Mouse (Mus musculus): ENCODE results near the gene Sgcd. TPM values are rescaled to one million over a fixed set of nuclear protein-coding genes. Genes with fewer than 3 reads are reported as not detected.

Sgcd gene
- polyA plus RNA-seq, 1 experiment from 2014 or later, result 2.5 TPM

DNA sequence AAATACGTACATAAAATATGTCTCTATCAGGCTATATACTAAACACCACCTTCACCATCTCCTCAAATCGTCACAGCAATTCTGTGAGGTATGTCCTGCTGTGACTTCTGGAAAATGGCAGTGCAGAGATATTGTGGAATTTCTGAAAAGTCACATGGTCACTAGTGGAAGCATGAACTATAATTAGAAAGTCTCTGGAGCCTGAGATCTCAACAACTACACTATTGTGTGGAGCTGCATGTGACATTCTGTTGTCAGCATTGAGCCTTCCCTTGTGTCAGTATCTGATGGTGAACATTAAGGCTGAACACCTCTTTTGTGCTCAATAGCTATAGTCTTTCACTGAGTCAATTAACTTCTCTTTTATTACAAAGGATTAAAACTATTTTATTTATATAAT is 637.2 kb downstream of the Sgcd start:
- Histone ChIP-seq H3K27ac (ENCODE audit: low read length) (no peak overlapping the region), H3K4me2 (replicated peaks; ENCODE audit: low read depth, low read length) (no peak overlapping the region), H3K36me3 (ENCODE audit: insufficient read depth, low read length) (no peaks in the 10 kb centered on the region), H3K4me1 (ENCODE audit: insufficient read depth, low read length) (no peaks in the 10 kb centered on the region), H3K9ac (replicated peaks; ENCODE audit: low read length) (no peak overlapping the region), H3K4me3 (ENCODE audit: low read length) (no peak overlapping the region), H3K27me3 (ENCODE audit: insufficient read depth, low read length) (no peaks in the 10 kb centered on the region), H3K9me3 (ENCODE audit: low read length) (no peaks in the 10 kb centered on the region)
- WGBS, result 88% methylated on average over 2 of the region's 2 CpGs
- ATAC-seq (ENCODE audit: low FRiP score, low TSS enrichment), result no peak

DNA sequence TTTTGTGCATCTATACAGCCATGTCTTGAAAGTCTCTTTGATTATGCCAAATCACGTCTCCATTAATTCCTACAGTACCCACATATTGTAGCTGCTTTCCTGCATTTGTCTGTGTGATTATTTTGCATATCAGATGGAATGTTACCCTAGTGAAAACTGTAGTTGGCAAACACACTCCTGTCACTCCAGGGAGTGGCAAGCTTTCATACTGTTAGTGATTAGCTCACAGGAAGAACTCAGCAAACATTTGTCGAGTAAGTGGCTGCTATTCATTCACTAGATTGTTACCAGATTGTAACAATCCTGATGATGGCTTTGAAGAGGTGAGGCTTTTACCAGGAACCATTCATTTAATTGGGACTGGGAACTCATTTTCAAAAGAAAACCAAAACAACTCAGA is 645.3 kb downstream of the Sgcd start:
- H3K9ac ChIP-seq (replicated peaks; ENCODE audit: low read length), result no peak overlapping the region
- H3K4me1 ChIP-seq (ENCODE audit: insufficient read depth, low read length), result no peaks in the 10 kb centered on the region
- no peaks in the 10 kb centered on the region for H3K36me3 ChIP-seq (ENCODE audit: insufficient read depth, low read length)
- no peak for ATAC-seq (ENCODE audit: low FRiP score, low TSS enrichment)
- H3K4me3 ChIP-seq (ENCODE audit: low read length), result no peak overlapping the region
- no peak overlapping the region for H3K27ac ChIP-seq (ENCODE audit: low read length)
- WGBS, result 33% methylated on average over 2 of the region's 2 CpGs
- no peaks in the 10 kb centered on the region for H3K27me3 ChIP-seq (ENCODE audit: insufficient read depth, low read length)
- H3K4me2 ChIP-seq (replicated peaks; ENCODE audit: low read depth, low read length), result no peak overlapping the region
- no peaks in the 10 kb centered on the region for H3K9me3 ChIP-seq (ENCODE audit: low read length)

DNA sequence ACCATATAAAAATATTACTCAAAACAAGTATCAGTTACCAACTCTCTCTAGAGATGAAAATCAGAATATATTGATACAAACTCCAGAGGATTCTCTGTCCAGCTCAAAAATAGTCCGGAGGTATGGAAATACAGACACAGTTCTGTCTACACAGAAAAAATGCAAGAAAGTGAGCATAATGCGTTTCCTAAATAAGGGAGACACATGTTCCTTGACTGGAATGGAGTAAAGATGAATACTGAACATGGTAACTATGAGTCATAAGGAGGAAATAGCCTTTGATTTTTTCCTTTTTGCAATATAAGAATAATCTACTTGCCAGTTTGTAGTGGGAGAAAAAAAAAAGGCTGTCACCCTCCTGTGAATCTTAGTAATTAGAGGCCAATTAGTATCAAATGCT is 655.1 kb downstream of the Sgcd start:
- Histone ChIP-seq H3K9me3 (ENCODE audit: low read length) (no peaks in the 10 kb centered on the region), H3K4me1 (ENCODE audit: insufficient read depth, low read length) (no peaks in the 10 kb centered on the region), H3K36me3 (ENCODE audit: insufficient read depth, low read length) (no peaks in the 10 kb centered on the region), H3K9ac (replicated peaks; ENCODE audit: low read length) (no peak overlapping the region), H3K27me3 (ENCODE audit: insufficient read depth, low read length) (no peaks in the 10 kb centered on the region), H3K27ac (ENCODE audit: low read length) (no peak overlapping the region), H3K4me3 (ENCODE audit: low read length) (no peak overlapping the region), H3K4me2 (replicated peaks; ENCODE audit: low read depth, low read length) (no peak overlapping the region)
- 88% methylated on average over 2 of the region's 2 CpGs for WGBS
- ATAC-seq (ENCODE audit: low FRiP score, low TSS enrichment), result no peak

DNA sequence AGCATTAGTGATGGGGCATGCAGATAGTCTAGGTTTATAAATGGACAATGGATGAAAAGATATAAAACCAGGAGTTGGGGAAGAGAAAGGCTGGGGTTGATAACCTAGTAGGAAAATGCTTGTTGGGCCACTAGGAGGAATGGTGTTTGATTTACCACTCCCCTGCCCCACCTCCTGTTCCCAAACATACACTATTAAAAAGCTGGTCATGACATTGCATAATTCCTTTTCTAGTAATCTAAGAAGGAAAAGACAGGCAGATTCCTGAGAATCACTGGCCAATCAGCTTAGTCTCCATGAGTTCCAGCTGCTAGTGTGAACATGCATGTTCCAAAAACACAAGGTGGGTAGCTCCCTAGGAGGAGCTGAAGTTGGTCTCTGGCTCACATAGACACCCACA is 683.2 kb downstream of the Sgcd start:
- Histone ChIP-seq H3K27ac (ENCODE audit: low read length) (no peak overlapping the region), H3K27me3 (ENCODE audit: insufficient read depth, low read length) (no peaks in the 10 kb centered on the region), H3K9ac (replicated peaks; ENCODE audit: low read length) (no peak overlapping the region), H3K4me1 (ENCODE audit: insufficient read depth, low read length) (no peaks in the 10 kb centered on the region), H3K36me3 (ENCODE audit: insufficient read depth, low read length) (no peaks in the 10 kb centered on the region), H3K4me2 (replicated peaks; ENCODE audit: low read depth, low read length) (no peak overlapping the region), H3K9me3 (ENCODE audit: low read length) (no peaks in the 10 kb centered on the region), H3K4me3 (ENCODE audit: low read length) (no peak overlapping the region)
- no peak for ATAC-seq (ENCODE audit: low FRiP score, low TSS enrichment)

DNA sequence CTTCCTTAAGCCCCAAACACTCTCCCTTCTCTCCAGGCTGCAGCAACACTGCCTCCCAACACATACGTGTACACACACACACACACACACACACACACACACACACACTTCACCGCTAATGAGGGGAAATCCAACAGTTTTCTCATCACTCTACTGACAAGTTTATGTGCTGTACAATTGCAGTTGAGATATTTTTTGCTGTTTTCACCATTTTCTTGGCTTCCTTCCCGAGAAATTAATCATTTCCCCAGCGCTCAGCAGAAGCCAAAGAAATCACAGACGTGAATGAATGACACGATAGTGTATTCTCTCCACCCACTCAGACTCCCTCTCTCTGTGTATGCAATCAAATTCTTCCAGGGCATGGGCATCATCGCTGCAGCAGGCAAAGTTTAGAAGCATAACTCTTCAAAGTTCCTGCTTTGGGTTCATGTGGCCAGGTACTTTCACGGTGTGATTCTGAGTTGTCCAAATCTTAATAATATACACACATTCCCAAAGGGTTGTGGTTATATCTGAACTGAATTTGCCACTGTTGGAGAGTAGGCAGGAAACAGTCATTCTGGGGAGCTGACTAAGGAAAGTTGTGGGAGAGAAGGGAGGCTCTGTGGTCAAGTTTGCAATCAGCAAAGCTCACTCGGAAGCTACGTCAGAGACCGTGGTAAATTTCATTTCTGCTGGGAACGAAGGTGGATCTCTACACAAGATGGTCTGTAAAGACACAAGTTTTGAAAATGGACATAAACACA is 683.9 kb downstream of the Sgcd start:
- Histone ChIP-seq H3K4me1 (ENCODE audit: insufficient read depth, low read length) (no peaks in the 10 kb centered on the region), H3K36me3 (ENCODE audit: insufficient read depth, low read length) (no peaks in the 10 kb centered on the region), H3K27ac (ENCODE audit: low read length) (no peak overlapping the region), H3K4me3 (ENCODE audit: low read length) (no peak overlapping the region), H3K4me2 (replicated peaks; ENCODE audit: low read depth, low read length) (no peak overlapping the region), H3K9ac (replicated peaks; ENCODE audit: low read length) (no peak overlapping the region), H3K9me3 (ENCODE audit: low read length) (no peaks in the 10 kb centered on the region), H3K27me3 (ENCODE audit: insufficient read depth, low read length) (no peaks in the 10 kb centered on the region)
- ATAC-seq (ENCODE audit: low FRiP score, low TSS enrichment), result peak; percentile 54; the same call in 1 of the 2 replicates
- WGBS, result 56% methylated on average over 12 of the region's 12 CpGs

DNA sequence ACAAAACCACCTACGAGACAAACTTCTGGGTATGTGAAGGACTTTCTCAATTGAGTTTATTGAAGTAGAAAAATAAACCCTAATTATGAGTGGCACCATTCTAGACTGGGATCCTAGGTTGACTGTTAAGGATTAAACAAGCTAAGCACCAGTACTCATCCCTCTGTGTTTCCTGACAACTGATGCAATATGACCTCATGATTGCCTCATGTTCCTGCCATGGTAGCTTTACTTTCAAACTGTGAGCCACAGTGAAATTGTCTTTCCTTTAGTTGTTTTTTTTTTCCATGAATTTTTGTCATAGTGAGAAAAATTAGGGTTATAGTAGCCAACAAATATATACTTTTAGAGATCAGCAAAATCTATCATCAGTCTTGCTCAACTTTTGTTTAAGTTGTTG is 689.0 kb downstream of the Sgcd start:
- no peaks in the 10 kb centered on the region for H3K9me3 ChIP-seq (ENCODE audit: low read length)
- H3K9ac ChIP-seq (replicated peaks; ENCODE audit: low read length), result no peak overlapping the region
- no peaks in the 10 kb centered on the region for H3K36me3 ChIP-seq (ENCODE audit: insufficient read depth, low read length)
- H3K4me2 ChIP-seq (replicated peaks; ENCODE audit: low read depth, low read length), result no peak overlapping the region
- WGBS, result 88% methylated on average over 1 of the region's 1 CpGs
- no peak overlapping the region for H3K27ac ChIP-seq (ENCODE audit: low read length)
- ATAC-seq (ENCODE audit: low FRiP score, low TSS enrichment), result no peak
- no peak overlapping the region for H3K4me3 ChIP-seq (ENCODE audit: low read length)
- no peaks in the 10 kb centered on the region for H3K4me1 ChIP-seq (ENCODE audit: insufficient read depth, low read length)
- H3K27me3 ChIP-seq (ENCODE audit: insufficient read depth, low read length), result no peaks in the 10 kb centered on the region

DNA sequence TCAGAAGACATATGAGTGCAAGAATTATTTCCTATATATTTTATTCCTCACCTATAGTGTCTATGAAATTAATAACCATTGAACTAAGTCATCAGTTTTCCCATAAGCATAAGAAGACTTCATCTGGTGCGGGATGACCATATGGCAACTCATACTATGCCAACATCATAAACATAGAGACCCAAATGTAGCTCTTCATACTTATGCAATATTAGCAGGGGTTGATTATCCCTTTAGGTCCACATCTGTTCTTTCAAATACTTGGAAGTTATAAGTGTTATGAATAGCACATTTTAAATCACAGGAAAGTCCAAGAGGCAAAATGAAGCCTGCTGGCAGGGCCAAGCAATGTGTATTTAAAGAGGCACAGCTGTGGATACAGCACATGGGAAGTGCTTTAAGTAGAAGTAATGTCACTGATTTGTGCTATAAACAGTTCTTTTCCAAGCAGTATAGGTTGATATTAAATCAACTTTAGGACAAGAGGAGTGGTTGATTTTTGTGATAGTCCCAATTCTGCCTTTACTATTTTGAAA is 690.9 kb downstream of the Sgcd start:
- Histone ChIP-seq H3K9me3 (ENCODE audit: low read length) (no peaks in the 10 kb centered on the region), H3K9ac (replicated peaks; ENCODE audit: low read length) (no peak overlapping the region), H3K4me1 (ENCODE audit: insufficient read depth, low read length) (no peaks in the 10 kb centered on the region), H3K36me3 (ENCODE audit: insufficient read depth, low read length) (no peaks in the 10 kb centered on the region), H3K27me3 (ENCODE audit: insufficient read depth, low read length) (no peaks in the 10 kb centered on the region), H3K4me2 (replicated peaks; ENCODE audit: low read depth, low read length) (no peak overlapping the region), H3K4me3 (ENCODE audit: low read length) (no peak overlapping the region), H3K27ac (ENCODE audit: low read length) (no peak overlapping the region)
- WGBS, result 91% methylated on average over 1 of the region's 1 CpGs
- ATAC-seq (ENCODE audit: low FRiP score, low TSS enrichment), result no peak

DNA sequence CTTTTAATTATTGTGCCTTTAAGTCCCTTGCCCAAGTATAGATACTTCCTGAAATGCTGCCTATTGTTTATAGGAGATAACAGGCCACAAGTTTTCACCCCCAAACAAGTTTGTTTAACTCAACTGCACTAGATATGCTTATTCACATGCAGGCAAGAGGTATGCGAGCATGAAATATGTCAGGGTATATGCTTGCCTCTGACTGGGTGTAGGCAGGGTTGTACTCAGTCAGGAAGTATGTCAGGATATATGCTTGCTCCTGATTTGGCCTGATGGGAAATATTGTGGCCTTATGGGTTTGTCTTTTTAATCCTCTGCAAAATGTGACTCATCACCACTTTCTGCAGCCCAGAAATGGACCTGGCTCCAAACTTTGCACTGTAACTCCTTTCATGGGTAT is 694.0 kb downstream of the Sgcd start:
- WGBS, result 82% methylated on average over 1 of the region's 1 CpGs
- Histone ChIP-seq H3K9me3 (ENCODE audit: low read length) (no peaks in the 10 kb centered on the region), H3K9ac (replicated peaks; ENCODE audit: low read length) (no peak overlapping the region), H3K27me3 (ENCODE audit: insufficient read depth, low read length) (no peaks in the 10 kb centered on the region), H3K36me3 (ENCODE audit: insufficient read depth, low read length) (no peaks in the 10 kb centered on the region), H3K4me2 (replicated peaks; ENCODE audit: low read depth, low read length) (no peak overlapping the region), H3K27ac (ENCODE audit: low read length) (no peak overlapping the region), H3K4me1 (ENCODE audit: insufficient read depth, low read length) (no peaks in the 10 kb centered on the region), H3K4me3 (ENCODE audit: low read length) (no peak overlapping the region)
- ATAC-seq (ENCODE audit: low FRiP score, low TSS enrichment), result no peak

DNA sequence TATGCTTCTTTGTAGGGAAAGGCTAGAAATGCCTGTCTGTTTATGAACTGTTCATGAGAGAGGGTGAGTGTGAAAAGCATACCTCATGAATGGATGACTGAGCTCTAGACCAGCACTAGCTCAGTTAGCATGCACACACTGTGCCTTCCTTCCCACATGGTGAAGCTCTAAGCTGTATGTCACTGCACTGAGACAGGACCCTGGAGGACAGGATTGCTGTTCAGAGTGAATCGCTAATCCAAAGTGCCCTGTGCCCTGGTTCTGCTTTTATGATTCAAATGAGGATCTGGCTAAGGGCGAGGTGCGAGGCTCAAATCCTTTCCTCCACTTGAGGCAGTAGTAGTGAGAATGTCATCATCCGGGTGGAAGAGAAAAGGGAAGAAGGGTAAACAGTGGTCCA is 712.2 kb downstream of the Sgcd start:
- no peaks in the 10 kb centered on the region for H3K4me1 ChIP-seq (ENCODE audit: insufficient read depth, low read length)
- ATAC-seq (ENCODE audit: low FRiP score, low TSS enrichment), result no peak
- no peak overlapping the region for H3K4me3 ChIP-seq (ENCODE audit: low read length)
- no peaks in the 10 kb centered on the region for H3K27me3 ChIP-seq (ENCODE audit: insufficient read depth, low read length)
- H3K27ac ChIP-seq (ENCODE audit: low read length), result no peak overlapping the region
- H3K9ac ChIP-seq (replicated peaks; ENCODE audit: low read length), result no peak overlapping the region
- H3K9me3 ChIP-seq (ENCODE audit: low read length), result no peaks in the 10 kb centered on the region
- no peaks in the 10 kb centered on the region for H3K36me3 ChIP-seq (ENCODE audit: insufficient read depth, low read length)
- WGBS, result 56% methylated on average over 4 of the region's 4 CpGs
- H3K4me2 ChIP-seq (replicated peaks; ENCODE audit: low read depth, low read length), result no peak overlapping the region

DNA sequence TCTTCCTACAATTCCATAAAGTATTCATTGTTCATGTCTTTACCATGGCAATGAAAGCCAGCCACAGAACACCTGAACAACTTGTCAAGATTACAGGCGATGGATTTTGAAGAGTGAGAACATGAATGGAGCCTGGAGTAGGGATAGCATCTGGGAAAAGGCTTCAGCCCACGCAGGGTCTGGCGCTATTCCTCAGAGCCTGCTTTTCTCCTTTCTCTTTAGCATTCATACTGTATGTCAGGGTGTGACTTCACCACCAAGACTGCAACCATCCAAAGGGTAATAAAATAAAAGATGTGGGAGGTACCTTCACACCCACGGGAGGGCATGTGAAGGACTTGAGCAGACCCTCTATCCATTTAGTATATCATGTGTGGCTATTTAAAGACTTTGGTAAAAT is 720.2 kb downstream of the Sgcd start:
- H3K36me3 ChIP-seq (ENCODE audit: insufficient read depth, low read length), result no peaks in the 10 kb centered on the region
- no peaks in the 10 kb centered on the region for H3K4me1 ChIP-seq (ENCODE audit: insufficient read depth, low read length)
- no peaks in the 10 kb centered on the region for H3K27me3 ChIP-seq (ENCODE audit: insufficient read depth, low read length)
- ATAC-seq (ENCODE audit: low FRiP score, low TSS enrichment), result no peak
- no peaks in the 10 kb centered on the region for H3K9me3 ChIP-seq (ENCODE audit: low read length)
- no peak overlapping the region for H3K9ac ChIP-seq (replicated peaks; ENCODE audit: low read length)
- no peak overlapping the region for H3K27ac ChIP-seq (ENCODE audit: low read length)
- no peak overlapping the region for H3K4me3 ChIP-seq (ENCODE audit: low read length)
- no peak overlapping the region for H3K4me2 ChIP-seq (replicated peaks; ENCODE audit: low read depth, low read length)
- WGBS, result 69% methylated on average over 4 of the region's 4 CpGs
